Mouse (Mus musculus) MEL (cell line): Measurements from ENCODE around the gene Men1.

Source experiments
- BHLHE40 ChIP-seq: IDR thresholded peaks from 2 replicates; pipeline ENCODE4 v1.6.1; 2012; ENCODE audit warnings: low read depth, mild to moderate bottlenecking, inconsistent platforms, low read length, improper control_type of control experiment, borderline replicate concordance
- CHD1 ChIP-seq: IDR thresholded peaks from 2 replicates; pipeline ENCODE4 v1.6.1; 2012; ENCODE audit warnings: low read depth, mild to moderate bottlenecking, inconsistent platforms, low read length, improper control_type of control experiment
- CTCF ChIP-seq, 3 experiments: IDR thresholded peaks in 2 of 3; conservative IDR thresholded peaks in 1 of 3; 2 replicates each; pipeline ENCODE4 v1.5.1; 2011 to 2012; ENCODE audit warnings: low read length in 3 of 3, low read depth in 2 of 3, mild to moderate bottlenecking in 2 of 3, improper control_type of control experiment in 1 of 3, inconsistent platforms in 1 of 3, mixed read lengths in 1 of 3, moderate library complexity in 1 of 3; ENCODE audit not compliant: control insufficient read depth in 1 of 3, insufficient read depth in 1 of 3, poor library complexity in 1 of 3, severe bottlenecking in 1 of 3
- EP300 ChIP-seq, 2 experiments: IDR thresholded peaks; 2 replicates each; pipeline ENCODE4 v1.6.1; 2011; ENCODE audit warnings: improper control_type of control experiment in 2 of 2, low read length in 2 of 2, low read depth in 1 of 2, mild to moderate bottlenecking in 1 of 2
- JUND ChIP-seq: IDR thresholded peaks from 2 replicates; pipeline ENCODE4 v1.6.1; 2011; ENCODE audit warnings: low read depth, mild to moderate bottlenecking, improper control_type of control experiment, low read length
- MAFK ChIP-seq: IDR thresholded peaks from 2 replicates; pipeline ENCODE4 v1.6.1; 2011; ENCODE audit warnings: low read depth, mild to moderate bottlenecking, low read length, improper control_type of control experiment, borderline replicate concordance
- POLR2A ChIP-seq, 2 experiments: IDR thresholded peaks; 2 replicates each; pipeline ENCODE4 v1.6.1; 2011 to 2012; ENCODE audit warnings: low read length in 2 of 2, mild to moderate bottlenecking in 2 of 2, control low read depth in 1 of 2, improper control_type of control experiment in 1 of 2, low read depth in 1 of 2, moderate library complexity in 1 of 2; ENCODE audit not compliant: control insufficient read depth in 1 of 2, insufficient read depth in 1 of 2, poor library complexity in 1 of 2
- TAL1 ChIP-seq: IDR thresholded peaks from 2 replicates; pipeline ENCODE4 v1.6.1; 2012; ENCODE audit warnings: mild to moderate bottlenecking, inconsistent platforms, low read length, moderate library complexity, mixed read lengths
- UBTF ChIP-seq: IDR thresholded peaks from 2 replicates; pipeline ENCODE4 v1.6.1; 2012; ENCODE audit warnings: low read depth, mild to moderate bottlenecking, inconsistent platforms, low read length, improper control_type of control experiment, moderate library complexity, borderline replicate concordance; ENCODE audit not compliant: insufficient read depth
- USF1 ChIP-seq: IDR thresholded peaks from 2 replicates; pipeline ENCODE4 v1.6.1; 2014; ENCODE audit warnings: low read depth, mild to moderate bottlenecking, inconsistent platforms, low read length, improper control_type of control experiment, moderate library complexity

DNA sequence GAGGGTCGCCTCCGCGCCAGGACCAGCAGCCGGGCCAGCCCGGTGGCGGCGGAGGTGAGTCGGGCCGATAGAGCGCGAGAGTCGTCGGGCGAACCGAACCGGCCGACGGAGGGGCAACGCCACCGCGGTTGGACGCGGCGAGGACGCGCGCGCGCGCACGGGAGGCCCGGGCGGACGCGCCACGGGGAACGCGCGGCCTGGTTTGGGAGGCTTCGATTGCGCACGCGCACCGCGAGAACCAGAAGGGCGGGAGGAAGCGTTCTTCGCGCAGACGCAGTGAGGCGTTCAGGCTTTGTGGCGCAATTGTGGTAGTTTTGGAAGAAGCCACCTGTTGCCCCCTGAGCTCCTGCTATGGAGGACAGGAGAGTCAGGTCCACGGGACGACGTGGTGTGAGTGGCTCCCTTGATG, 29.5 kb downstream of the Men1 start:
- TF ChIP-seq POLR2A (IDR thresholded peaks at IDR 0.05; ENCODE audit: control insufficient read depth in 1 of 2, insufficient read depth in 1 of 2, low read depth in 1 of 2, low read length in 2 of 2, poor library complexity in 1 of 2) (peak in 1 of 2 experiments; percentile 66; a peak in 1 of 4 replicates), CTCF (IDR thresholded peaks at IDR 0.05 in 2 of 3, conservative IDR thresholded peaks at IDR 0.05 in 1 of 3; ENCODE audit: control insufficient read depth in 1 of 3, insufficient read depth in 1 of 3, low read depth in 2 of 3, low read length in 3 of 3, poor library complexity in 1 of 3, severe bottlenecking in 1 of 3) (no peak), CHD1 (no peak), BHLHE40 (no peak), USF1 (no peak), EP300 (IDR thresholded peaks at IDR 0.05; ENCODE audit: low read depth in 1 of 2, low read length in 2 of 2) (no peak), TAL1 (no peak), JUND (no peak), MAFK (no peak), UBTF (no peak)
